Mouse (Mus musculus) liver, embryonic 15.5 days (tissue): ENCODE measurements around the gene Tcf7l2. TPM values are rescaled to one million over a fixed set of nuclear protein-coding genes. Genes with fewer than 3 reads are reported as not detected.

Source experiments
- ATAC-seq: fragments of 200-750 bp; cut with Nextera tagmentation; 2 replicates; pipeline ENCODE4 v1.8.0; 2017; ENCODE audit warnings: moderate number of reproducible peaks, mild to moderate bottlenecking, moderate library complexity; ENCODE audit not compliant: insufficient read depth
- H3K27ac ChIP-seq: fragments of 300-500 bp; sonication (generic); replicated peaks from 2 replicates; pipeline ENCODE4 v1.5.1; 2015; ENCODE audit warnings: mild to moderate bottlenecking, inconsistent platforms
- H3K27me3 ChIP-seq: fragments of 300-500 bp; sonication (generic); 2 replicates; pipeline ENCODE4 v1.6.1; 2015; ENCODE audit warnings: mild to moderate bottlenecking, inconsistent platforms
- H3K36me3 ChIP-seq: fragments of 300-500 bp; sonication (generic); replicated peaks from 2 replicates; pipeline ENCODE4 v1.6.1; 2015; ENCODE audit warnings: moderate library complexity, mild to moderate bottlenecking, inconsistent platforms
- H3K4me1 ChIP-seq: fragments of 300-500 bp; sonication (generic); replicated peaks from 2 replicates; pipeline ENCODE4 v1.6.1; 2015; ENCODE audit warnings: inconsistent platforms
- H3K4me2 ChIP-seq: fragments of 300-500 bp; sonication (generic); 2 replicates; pipeline ENCODE4 v1.6.1; 2015; ENCODE audit warnings: moderate library complexity, mild to moderate bottlenecking, inconsistent platforms
- H3K4me3 ChIP-seq: fragments of 300-500 bp; sonication (generic); replicated peaks from 2 replicates; pipeline ENCODE4 v1.5.1; 2015; ENCODE audit warnings: mild to moderate bottlenecking, inconsistent platforms
- H3K9ac ChIP-seq: fragments of 300-500 bp; sonication (generic); 2 replicates; pipeline ENCODE4 v1.6.1; 2015; ENCODE audit warnings: moderate library complexity, mild to moderate bottlenecking, inconsistent platforms
- H3K9me3 ChIP-seq: fragments of 300-500 bp; sonication (generic); replicated peaks from 2 replicates; pipeline ENCODE4 v1.6.1; 2016; ENCODE audit warnings: inconsistent platforms
- WGBS: fragments of 180-500 bp; shearing (Covaris S2); methylation state at CpG from one replicate; pipeline ENCODE4 v1.1.7; 2015; ENCODE audit warnings: mixed read lengths; ENCODE audit not compliant: insufficient replicate concordance; 5-methylcytosine and 5-hydroxymethylcytosine counted together
- polyA plus RNA-seq: library from polyadenylated mRNA; unstranded; fragments of >200 nt; fragmentation: Nextera tagmentation; extraction: Ambion mirVana; gene quantifications from 2 replicates; pipeline ENCODE4 v1.2.1, GENCODE M21; 2015

Gene Tcf7l2
- polyA plus RNA-seq, 1 experiment from 2014 or later, result 19.3 TPM

- ATAC-seq, result no peak
- Histone ChIP-seq H3K4me2 (no peak overlapping the region), H3K9ac (no peak overlapping the region), H3K4me3 (no peak overlapping the region), H3K9me3 (no peaks in the 10 kb centered on the region), H3K27ac (no peak overlapping the region), H3K4me1 (no peaks in the 10 kb centered on the region), H3K27me3 (peaks cover 19% of the 10 kb centered on the region), H3K36me3 (no peaks in the 10 kb centered on the region)
- 14% methylated on average over 7 of the region's 7 CpGs for WGBS
Measured at GRCm38 (mm10) chr19:55774824-55775223, 33.2 kb downstream of the Tcf7l2 start.

- H3K36me3 ChIP-seq, result no peaks in the 10 kb centered on the region
- peaks cover 25% of the 10 kb centered on the region for H3K27me3 ChIP-seq
- H3K27ac ChIP-seq, result no peak overlapping the region
- H3K9ac ChIP-seq, result no peak overlapping the region
- no peak overlapping the region for H3K4me3 ChIP-seq
- no peak overlapping the region for H3K4me2 ChIP-seq
- H3K9me3 ChIP-seq, result no peaks in the 10 kb centered on the region
- H3K4me1 ChIP-seq, result no peaks in the 10 kb centered on the region
- ATAC-seq, result no peak
- 64% methylated on average over 10 of the region's 10 CpGs for WGBS
Measured at GRCm38 (mm10) chr19:55779871-55780270, 38.3 kb downstream of the Tcf7l2 start.

GRCm38 (mm10) chr19:55781087-55781486 is 39.5 kb downstream of the Tcf7l2 start:
- ATAC-seq, result no peak
- H3K4me3 ChIP-seq, result no peak overlapping the region
- H3K9me3 ChIP-seq, result no peaks in the 10 kb centered on the region
- no peak overlapping the region for H3K4me2 ChIP-seq
- WGBS, result 54% methylated on average over 10 of the region's 10 CpGs
- H3K36me3 ChIP-seq, result no peaks in the 10 kb centered on the region
- H3K9ac ChIP-seq, result no peak overlapping the region
- no peak overlapping the region for H3K27ac ChIP-seq
- H3K27me3 ChIP-seq, result peaks cover 30% of the 10 kb centered on the region
- H3K4me1 ChIP-seq, result no peaks in the 10 kb centered on the region

GRCm38 (mm10) chr19:55781681-55782080 is 40.1 kb downstream of the Tcf7l2 start:
- no peak overlapping the region for H3K4me3 ChIP-seq
- no peak overlapping the region for H3K9ac ChIP-seq
- H3K4me2 ChIP-seq, result no peak overlapping the region
- no peak overlapping the region for H3K27ac ChIP-seq
- H3K27me3 ChIP-seq, result peaks cover 30% of the 10 kb centered on the region
- WGBS, result 44% methylated on average over 8 of the region's 8 CpGs
- H3K36me3 ChIP-seq, result no peaks in the 10 kb centered on the region
- ATAC-seq, result no peak
- H3K4me1 ChIP-seq, result no peaks in the 10 kb centered on the region
- H3K9me3 ChIP-seq, result no peaks in the 10 kb centered on the region

GRCm38 (mm10) chr19:55784796-55785418 is 43.3 kb downstream of the Tcf7l2 start:
- no peak overlapping the region for H3K4me2 ChIP-seq
- no peaks in the 10 kb centered on the region for H3K9me3 ChIP-seq
- H3K27me3 ChIP-seq, result peaks cover 24% of the 10 kb centered on the region
- H3K27ac ChIP-seq, result no peak overlapping the region
- peaks cover 14% of the 10 kb centered on the region for H3K4me1 ChIP-seq
- no peak overlapping the region for H3K9ac ChIP-seq
- no peak overlapping the region for H3K4me3 ChIP-seq
- no peak for ATAC-seq
- 80% methylated on average over 21 of the region's 21 CpGs for WGBS
- no peaks in the 10 kb centered on the region for H3K36me3 ChIP-seq

- Histone ChIP-seq H3K4me1 (peaks cover 28% of the 10 kb centered on the region), H3K4me2 (no peak overlapping the region), H3K4me3 (no peak overlapping the region), H3K36me3 (no peaks in the 10 kb centered on the region), H3K27ac (no peak overlapping the region), H3K27me3 (peaks cover 20% of the 10 kb centered on the region), H3K9ac (no peak overlapping the region), H3K9me3 (no peaks in the 10 kb centered on the region)
- no peak; the same call in 1 of the 2 replicates for ATAC-seq
- WGBS, result 54% methylated on average over 13 of the region's 13 CpGs
Measured at GRCm38 (mm10) chr19:55787420-55787819, 45.8 kb downstream of the Tcf7l2 start.

- no peak for ATAC-seq
- 57% methylated on average over 7 of the region's 7 CpGs for WGBS
- Histone ChIP-seq H3K36me3 (no peaks in the 10 kb centered on the region), H3K9me3 (no peaks in the 10 kb centered on the region), H3K27me3 (peaks cover 13% of the 10 kb centered on the region), H3K27ac (no peak overlapping the region), H3K4me1 (peaks cover 38% of the 10 kb centered on the region), H3K9ac (no peak overlapping the region), H3K4me3 (no peak overlapping the region), H3K4me2 (no peak overlapping the region)
Measured at GRCm38 (mm10) chr19:55788285-55788904, 46.8 kb downstream of the Tcf7l2 start.

GRCm38 (mm10) chr19:55788905-55789295 is 47.3 kb downstream of the Tcf7l2 start:
- 61% methylated on average over 5 of the region's 5 CpGs for WGBS
- H3K27me3 ChIP-seq, result peaks cover 11% of the 10 kb centered on the region
- H3K4me1 ChIP-seq, result peaks cover 38% of the 10 kb centered on the region
- no peak overlapping the region for H3K27ac ChIP-seq
- H3K9ac ChIP-seq, result no peak overlapping the region
- H3K9me3 ChIP-seq, result no peaks in the 10 kb centered on the region
- no peak for ATAC-seq
- H3K4me2 ChIP-seq, result no peak overlapping the region
- H3K36me3 ChIP-seq, result no peaks in the 10 kb centered on the region
- no peak overlapping the region for H3K4me3 ChIP-seq

GRCm38 (mm10) chr19:55789838-55790237 is 48.2 kb downstream of the Tcf7l2 start:
- peaks cover 5% of the 10 kb centered on the region; the same call in 1 of the 2 replicates for H3K27me3 ChIP-seq
- WGBS, result 34% methylated on average over 3 of the region's 3 CpGs
- ATAC-seq, result no peak
- no peak overlapping the region for H3K9ac ChIP-seq
- H3K4me2 ChIP-seq, result no peak overlapping the region
- H3K4me3 ChIP-seq, result no peak overlapping the region
- no peak overlapping the region for H3K27ac ChIP-seq
- H3K4me1 ChIP-seq, result peaks cover 38% of the 10 kb centered on the region
- H3K9me3 ChIP-seq, result no peaks in the 10 kb centered on the region
- H3K36me3 ChIP-seq, result no peaks in the 10 kb centered on the region

- Histone ChIP-seq H3K27me3 (no peaks in the 10 kb centered on the region), H3K9me3 (no peaks in the 10 kb centered on the region), H3K4me2 (no peak overlapping the region), H3K4me1 (peaks cover 38% of the 10 kb centered on the region), H3K27ac (no peak overlapping the region), H3K36me3 (no peaks in the 10 kb centered on the region), H3K9ac (no peak overlapping the region), H3K4me3 (no peak overlapping the region)
- no peak for ATAC-seq
- WGBS, result 64% methylated on average over 6 of the region's 6 CpGs
Measured at GRCm38 (mm10) chr19:55791293-55791692, 49.7 kb downstream of the Tcf7l2 start.

- Histone ChIP-seq H3K4me2 (no peak overlapping the region), H3K36me3 (no peaks in the 10 kb centered on the region), H3K4me3 (no peak overlapping the region), H3K27ac (no peak overlapping the region), H3K4me1 (peaks cover 38% of the 10 kb centered on the region), H3K9me3 (no peaks in the 10 kb centered on the region), H3K27me3 (no peaks in the 10 kb centered on the region), H3K9ac (no peak overlapping the region)
- no peak for ATAC-seq
- 67% methylated on average over 6 of the region's 6 CpGs for WGBS
Measured at GRCm38 (mm10) chr19:55791886-55792285, 50.3 kb downstream of the Tcf7l2 start.

GRCm38 (mm10) chr19:55792571-55792970 is 51.0 kb downstream of the Tcf7l2 start:
- no peak for ATAC-seq
- H3K4me3 ChIP-seq, result no peak overlapping the region
- H3K4me1 ChIP-seq, result peaks cover 42% of the 10 kb centered on the region
- no peak overlapping the region for H3K9ac ChIP-seq
- no peak overlapping the region for H3K4me2 ChIP-seq
- no peaks in the 10 kb centered on the region for H3K9me3 ChIP-seq
- H3K36me3 ChIP-seq, result no peaks in the 10 kb centered on the region
- WGBS, result 50% methylated on average over 5 of the region's 5 CpGs
- no peak overlapping the region for H3K27ac ChIP-seq
- H3K27me3 ChIP-seq, result no peaks in the 10 kb centered on the region
